Mouse (Mus musculus) heart, postnatal 10 days (tissue): ENCODE measurements around the gene Pex16. TPM values are rescaled to one million over a fixed set of nuclear protein-coding genes. Genes with fewer than 3 reads are reported as not detected.
A peak's percentile ranks its signal among the peaks of the same experiment; 100 is the strongest.

Experiments
- DNase-seq, 2 experiments: peaks; one replicate each; pipeline ENCODE4 v3.0.0; 2021
- intact Hi-C: fragments of 180-260 bp; cut with DNase I; formaldehyde crosslinking; loops from one replicate; pipeline ENCODE4 v1.15.1; 2025
- total RNA-seq, 2 experiments: library from RNA; stranded (reverse); gene quantifications; 2 replicates each; pipeline ENCODE4 v1.2.3; 2021

Pex16 gene
- total RNA-seq, 2 experiments from 2014 or later: 23.0 to 29.8 TPM

- no peak for DNase-seq
- intact Hi-C loops: no loop called here
Observed at GRCm38 (mm10) chr2:92367383-92368029, 7.0 kb upstream of the Pex16 start.

GRCm38 (mm10) chr2:92370375-92370774, 4.1 kb upstream of the Pex16 start:
- intact Hi-C loops: no loop called here
- no peak for DNase-seq

GRCm38 (mm10) chr2:92370821-92371805, 3.4 kb upstream of the Pex16 start:
- no peak for DNase-seq
- intact Hi-C loops: no loop called here

- intact Hi-C loops: no loop called here
- DNase-seq: no peak
Observed at GRCm38 (mm10) chr2:92371971-92372690, 2.3 kb upstream of the Pex16 start.

GRCm38 (mm10) chr2:92372767-92373436, 1.6 kb upstream of the Pex16 start:
- intact Hi-C loops: no loop called here
- DNase-seq: no peak

GRCm38 (mm10) chr2:92373437-92373813, 1.1 kb upstream of the Pex16 start:
- DNase-seq: no peak
- intact Hi-C loops: no loop called here

GRCm38 (mm10) chr2:92375099-92375623, 685 bp downstream of the Pex16 start:
- DNase-seq: peak; percentile 97
- intact Hi-C loops: loop anchor here (2.0 to 5.0 kb wide), 2 partner anchors 47 to 62 kb away; no protein-coding TSS in a partner anchor

GRCm38 (mm10) chr2:92375788-92376187, 1.3 kb downstream of the Pex16 start:
- no peak for DNase-seq
- intact Hi-C loops: loop anchor here (2.0 to 5.0 kb wide), 2 partner anchors 47 to 61 kb away; no protein-coding TSS in a partner anchor

GRCm38 (mm10) chr2:92376300-92376699, 1.8 kb downstream of the Pex16 start:
- intact Hi-C loops: loop anchor here (5.0 kb wide), 1 partner anchor 46 kb away; no protein-coding TSS in a partner anchor

GRCm38 (mm10) chr2:92377320-92377719, 2.8 kb downstream of the Pex16 start:
- no peak for DNase-seq
- intact Hi-C loops: loop anchor here (5.0 kb wide), 1 partner anchor 45 kb away; no protein-coding TSS in a partner anchor

More at GRCm38 (mm10) chr2:92376300-92376699, 1.8 kb downstream of the Pex16 start:
- DNase-seq: no peak

- intact Hi-C loops: loop anchor here (5.0 kb wide), 1 partner anchor 42 kb away; no protein-coding TSS in a partner anchor
- DNase-seq: no peak
Observed at GRCm38 (mm10) chr2:92379783-92380494, 5.5 kb downstream of the Pex16 start.

- intact Hi-C loops: no loop called here
- DNase-seq: no peak
Observed at GRCm38 (mm10) chr2:92380495-92381050, 6.1 kb downstream of the Pex16 start.

- intact Hi-C loops: no loop called here
Observed at GRCm38 (mm10) chr2:92381161-92381560, 6.7 kb downstream of the Pex16 start.

GRCm38 (mm10) chr2:92381901-92382588, 7.6 kb downstream of the Pex16 start, which contains the start of gene 1700029I15Rik:
Gene 1700029I15Rik, plus strand, starts transcription at chr2:92382538.
- intact Hi-C loops: no loop called here
- no peak for DNase-seq

More at GRCm38 (mm10) chr2:92381161-92381560, 6.7 kb downstream of the Pex16 start:
- no peak for DNase-seq

- intact Hi-C loops: no loop called here
- DNase-seq: no peak
Observed at GRCm38 (mm10) chr2:92382759-92383158, 8.3 kb downstream of the Pex16 start.

GRCm38 (mm10) chr2:92384101-92384500, 9.6 kb downstream of the Pex16 start:
- DNase-seq: no peak
- intact Hi-C loops: no loop called here

- intact Hi-C loops: no loop called here
- DNase-seq: no peak
Observed at GRCm38 (mm10) chr2:92385113-92386051, 10.9 kb downstream of the Pex16 start.
